Mouse (Mus musculus): ENCODE measurements around the gene Atpif1.

Gene Atpif1

DNA sequence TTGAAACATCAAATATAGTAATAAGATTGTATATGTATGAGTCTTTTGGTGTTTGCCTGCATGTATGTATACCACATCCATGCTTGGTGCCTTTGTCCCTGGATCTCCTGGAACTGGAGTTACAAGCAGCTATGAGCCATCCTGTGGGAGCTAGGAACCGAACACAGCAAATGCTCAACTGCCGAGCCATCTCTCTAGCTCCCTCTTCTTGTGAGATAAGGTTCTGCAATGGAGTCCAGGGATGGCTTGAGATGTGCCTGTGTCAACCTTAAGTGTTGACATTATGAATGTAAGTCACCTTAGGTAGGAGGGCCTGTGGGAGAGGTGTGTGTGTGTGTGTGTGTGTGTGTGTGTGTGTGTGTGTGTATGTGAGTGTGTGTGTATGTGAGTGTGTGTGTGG is 6.8 kb downstream of the Atpif1 start:
- no peak for DNase-seq (ENCODE audit: low spot score)

DNA sequence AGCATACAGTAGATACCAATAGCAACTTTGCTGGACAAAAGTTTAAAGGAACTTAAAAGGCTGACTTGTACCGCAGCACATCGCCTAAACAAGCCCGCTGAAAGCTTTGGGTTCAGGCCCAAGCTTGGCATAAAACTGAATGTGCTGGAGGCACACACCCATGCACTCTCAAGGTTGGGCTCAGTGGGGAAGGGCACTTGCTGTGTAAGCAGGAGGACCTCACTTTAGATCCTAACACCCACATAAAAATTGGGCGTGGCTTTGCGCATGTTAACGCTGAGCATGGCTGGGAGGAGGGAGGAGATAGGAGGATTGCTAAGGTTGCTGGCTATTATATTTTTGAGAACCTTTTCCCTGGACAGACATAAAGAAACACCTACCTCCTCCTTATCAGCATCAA is 8.7 kb downstream of the Atpif1 start:
- DNase-seq (ENCODE audit: low spot score) = no peak

DNA sequence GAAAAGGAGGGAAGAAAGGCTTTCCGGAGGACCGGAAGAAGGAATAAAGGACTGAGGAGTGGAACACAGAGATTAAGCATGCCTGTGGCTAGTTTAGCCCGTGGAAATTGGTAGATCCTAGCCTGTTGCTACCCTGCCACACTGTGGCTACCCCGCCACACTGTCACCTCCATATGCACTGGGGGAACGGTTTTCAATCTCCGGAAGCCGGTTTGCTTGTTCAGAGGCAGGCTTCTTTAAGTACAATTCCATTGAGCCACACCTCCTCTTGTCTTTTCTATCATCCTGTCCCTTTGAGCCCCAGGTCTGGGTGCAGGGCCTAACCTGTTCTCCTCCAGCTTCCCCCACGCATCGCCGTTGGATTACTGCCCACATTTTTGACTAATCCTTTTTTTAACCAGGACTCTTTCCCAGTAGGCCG is 9.1 kb downstream of the Atpif1 start:
- no peak for DNase-seq (ENCODE audit: low spot score)

DNA sequence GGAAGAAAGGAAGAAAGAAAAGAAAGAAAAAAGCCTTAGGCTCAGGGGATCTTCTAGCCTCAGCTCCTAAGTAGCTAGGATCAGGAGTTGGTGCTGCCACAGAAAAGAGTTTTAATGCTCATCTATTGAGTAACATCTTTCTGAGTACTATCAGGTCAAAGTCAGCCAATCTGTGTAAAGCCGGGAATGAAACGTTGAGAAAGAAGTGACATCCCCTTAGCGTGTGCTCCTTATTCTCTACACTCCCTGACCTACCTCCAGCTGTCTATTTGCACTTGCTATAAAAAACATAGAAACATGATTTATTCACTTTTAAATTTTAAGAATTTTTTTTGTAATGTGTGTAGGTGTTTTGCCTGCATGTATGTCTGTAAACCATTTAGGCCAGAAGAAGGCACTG is 14.3 kb downstream of the Atpif1 start:
- no peak for DNase-seq (ENCODE audit: low spot score)

DNA sequence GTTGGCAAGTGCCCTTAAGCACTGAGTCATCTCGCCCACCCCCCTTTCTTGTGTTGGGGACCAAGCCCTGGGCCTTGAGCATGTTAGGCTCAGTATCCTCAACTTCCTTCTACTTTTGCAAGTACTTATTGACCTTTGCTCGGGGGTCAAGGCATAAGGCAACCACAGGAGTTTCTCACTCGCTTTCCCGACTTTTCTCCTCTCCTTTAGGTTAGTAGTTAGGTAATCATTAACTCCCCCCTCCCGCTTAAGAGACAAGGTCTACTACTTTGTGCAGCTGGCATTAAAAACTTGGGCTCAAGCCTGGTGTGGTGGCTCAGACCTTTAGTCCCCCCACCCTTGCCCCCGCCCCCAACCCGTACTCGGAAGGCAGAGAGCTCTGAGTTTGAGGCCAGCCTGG is 15.4 kb downstream of the Atpif1 start:
- DNase-seq (ENCODE audit: low spot score) = no peak

DNA sequence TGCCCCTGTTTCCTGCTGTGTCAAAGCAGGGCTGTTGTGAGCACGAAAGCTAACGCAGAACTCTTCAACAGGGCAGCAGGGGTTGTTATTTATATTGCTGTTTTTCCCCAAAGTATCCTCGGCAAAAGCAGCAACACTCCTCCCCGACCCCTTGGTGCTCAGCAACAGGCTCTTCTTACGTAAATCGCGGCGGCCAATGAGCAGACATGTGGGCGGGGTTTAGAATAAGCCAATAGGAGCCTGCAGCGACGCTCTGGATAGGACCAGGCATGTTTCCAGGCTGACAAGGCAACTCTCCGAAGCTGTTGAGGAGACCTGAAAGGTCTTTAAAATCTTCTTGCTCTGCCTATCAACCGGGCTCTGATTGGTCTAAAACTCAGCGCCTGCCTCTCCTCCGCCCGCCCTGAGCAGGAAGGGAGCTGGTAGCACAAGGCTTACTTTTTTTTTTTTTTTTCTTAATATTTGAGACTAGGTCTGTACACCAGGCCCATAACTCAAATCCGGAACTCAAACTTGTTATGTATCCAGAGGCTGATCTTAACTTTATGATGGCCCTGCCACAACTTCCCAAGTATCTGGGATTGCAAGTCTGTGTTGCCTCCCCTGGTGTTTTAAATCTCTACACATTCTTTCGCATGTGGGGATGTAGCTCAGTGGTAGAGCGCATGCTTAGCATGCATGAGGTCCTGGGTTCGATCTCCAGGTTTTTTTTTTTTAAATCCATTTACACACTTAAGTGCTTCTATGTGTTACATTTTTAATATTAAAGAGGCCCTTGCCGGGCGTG is 17.9 kb downstream of the Atpif1 start:
- DNase-seq (ENCODE audit: low spot score) = peak; percentile 95

DNA sequence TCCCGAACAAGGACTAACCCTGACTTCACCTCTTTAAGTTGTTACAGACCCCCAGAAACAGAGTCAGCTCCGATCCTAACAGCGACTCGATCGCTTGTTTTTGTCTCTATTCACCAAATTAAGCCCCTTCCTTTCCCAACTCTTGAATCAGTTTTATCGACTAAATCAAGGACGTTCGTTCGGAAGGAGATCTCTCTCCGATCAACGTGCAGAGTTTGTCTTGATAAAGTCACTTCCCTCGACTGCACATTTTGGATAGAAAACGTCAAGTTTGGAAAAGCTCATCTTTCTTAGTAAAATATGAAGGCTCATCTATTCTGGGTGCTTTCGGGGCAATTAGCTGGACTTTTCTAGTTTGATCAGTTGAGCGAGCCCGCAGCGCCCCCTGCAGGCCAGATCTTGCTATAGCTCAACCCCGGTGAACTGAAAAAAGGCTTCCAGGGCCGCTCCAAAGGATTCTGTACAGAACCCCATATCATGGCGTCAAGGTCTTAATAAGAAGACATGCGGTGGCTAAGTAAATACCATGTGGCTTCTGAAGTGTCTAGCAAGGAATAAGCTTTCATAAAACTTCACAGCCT is 18.8 kb downstream of the Atpif1 start:
- DNase-seq (ENCODE audit: low spot score) = peak; percentile 85

DNA sequence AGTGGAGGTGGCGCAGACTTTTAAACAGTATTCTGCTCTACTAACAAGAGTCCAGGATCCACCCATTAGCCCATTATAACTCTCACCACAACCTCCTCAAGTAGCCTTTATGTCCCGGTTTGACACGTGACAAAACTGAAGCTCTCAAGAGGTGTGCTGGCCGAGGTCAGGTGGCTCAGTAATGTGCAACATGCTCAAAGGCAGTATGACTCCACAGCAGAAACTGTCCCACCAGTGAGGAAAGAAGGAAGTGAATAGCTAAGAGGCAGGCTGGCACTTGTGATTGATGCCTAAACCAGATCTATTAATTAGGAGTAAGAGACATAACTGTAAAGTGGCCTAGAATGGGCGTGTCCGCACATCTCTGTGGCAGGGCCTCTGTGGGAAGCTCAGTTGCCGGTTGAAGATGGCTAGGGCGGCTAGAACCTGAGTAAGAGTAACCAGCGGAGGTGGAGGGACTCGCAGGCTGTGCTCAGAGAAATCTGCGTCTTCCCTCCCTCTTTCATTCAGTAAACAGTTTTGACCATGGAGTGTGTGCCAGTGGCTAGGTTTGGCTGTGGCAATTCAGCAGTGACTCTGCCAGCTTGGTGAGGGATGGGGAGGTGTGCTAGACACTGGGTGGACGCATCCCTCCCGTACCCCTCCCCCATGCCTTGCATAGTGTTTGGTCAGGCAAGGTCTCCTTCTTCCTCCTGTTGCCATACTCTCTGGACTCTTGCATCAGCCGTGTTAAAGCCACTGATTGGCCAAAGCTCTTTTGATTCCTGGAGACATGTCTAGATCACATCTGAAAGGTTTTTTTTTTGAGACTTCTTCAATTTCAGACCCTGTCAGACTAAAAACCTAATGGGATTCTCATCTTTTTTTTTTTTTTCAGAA is 19.8 kb downstream of the Atpif1 start:
- DNase-seq (ENCODE audit: low spot score) = no peak

DNA sequence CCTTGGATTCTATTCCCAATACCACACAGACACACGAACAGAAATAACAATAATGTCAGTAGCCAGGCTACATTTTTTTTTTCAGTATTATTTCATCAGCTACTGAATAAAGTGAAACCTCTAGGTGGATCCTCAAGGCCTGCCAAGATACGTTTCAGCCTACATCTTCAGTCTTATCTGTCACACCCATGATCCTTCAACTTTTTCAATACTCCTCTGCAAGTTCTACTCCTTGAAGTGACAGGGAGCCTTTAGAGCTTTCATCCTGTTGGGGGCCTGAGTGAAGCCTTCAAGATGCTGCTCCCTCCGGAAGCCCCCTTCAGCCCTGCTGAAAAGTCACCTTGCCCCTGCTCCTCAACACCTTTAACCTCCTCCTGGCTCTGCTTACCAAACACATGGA is 21.4 kb downstream of the Atpif1 start:
- no peak for DNase-seq (ENCODE audit: low spot score)

DNA sequence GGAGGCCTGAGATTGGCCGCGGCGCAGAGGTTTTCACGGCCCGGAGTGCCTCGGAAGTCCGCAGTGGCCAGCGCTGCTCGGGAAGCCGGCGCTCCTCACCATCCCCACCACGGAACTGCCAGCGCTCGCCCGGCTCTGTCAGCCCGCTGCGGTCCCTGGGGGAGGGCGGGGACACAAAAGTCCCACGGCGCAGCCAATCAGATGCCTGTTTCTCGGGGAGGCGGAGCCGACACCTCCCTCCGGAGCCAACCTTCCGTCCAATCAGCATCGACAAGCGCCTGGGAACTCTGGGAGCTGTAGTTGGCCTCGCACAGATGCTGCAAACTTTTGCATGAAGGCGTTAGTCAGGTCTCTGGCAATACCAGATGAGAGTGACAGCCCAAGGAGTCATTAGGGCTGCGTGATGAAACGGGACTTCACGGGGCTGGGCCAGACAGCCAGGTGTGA is 23.1 kb downstream of the Atpif1 start, which contains the start of gene Sesn2:
Gene Sesn2 (minus strand): TSS at position 150 of the 447 bp plus-strand sequence.
- DNase-seq (ENCODE audit: low spot score) = peak; percentile 98

DNA sequence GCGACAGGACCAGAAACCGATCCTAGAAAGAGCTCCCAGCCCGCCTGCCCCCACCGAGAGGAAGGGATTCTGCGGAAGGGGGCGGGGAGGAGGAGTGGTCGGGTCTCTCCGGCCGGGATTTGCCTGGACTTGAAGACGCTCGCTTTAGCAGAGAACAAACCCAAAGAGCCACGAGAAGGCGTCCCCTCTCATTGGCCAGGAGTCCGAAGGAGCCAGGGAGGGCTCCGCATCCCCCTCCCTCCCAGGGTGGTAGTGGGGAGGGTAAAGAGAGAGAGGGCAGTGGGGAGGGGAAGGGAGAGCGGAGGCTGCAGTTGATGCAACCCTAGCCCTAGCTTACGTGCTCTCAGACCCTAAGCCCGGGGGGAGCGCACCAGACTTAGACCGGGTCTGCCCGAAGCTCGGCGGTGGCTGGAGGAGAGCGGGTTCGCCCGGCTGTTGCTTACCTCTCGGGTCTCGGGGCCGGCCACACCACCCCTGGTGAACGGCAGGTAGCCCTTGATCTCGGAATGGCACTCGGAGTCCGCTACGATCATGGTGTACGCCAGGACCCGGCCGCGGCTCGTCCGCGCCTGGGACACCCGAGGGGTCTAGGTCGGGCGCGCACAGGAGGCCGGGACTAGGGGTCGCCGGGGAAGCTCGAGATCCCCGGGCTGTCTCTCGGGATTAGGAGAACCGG is 23.7 kb downstream of the Atpif1 start:
- DNase-seq (ENCODE audit: low spot score) = peak; percentile 52

DNA sequence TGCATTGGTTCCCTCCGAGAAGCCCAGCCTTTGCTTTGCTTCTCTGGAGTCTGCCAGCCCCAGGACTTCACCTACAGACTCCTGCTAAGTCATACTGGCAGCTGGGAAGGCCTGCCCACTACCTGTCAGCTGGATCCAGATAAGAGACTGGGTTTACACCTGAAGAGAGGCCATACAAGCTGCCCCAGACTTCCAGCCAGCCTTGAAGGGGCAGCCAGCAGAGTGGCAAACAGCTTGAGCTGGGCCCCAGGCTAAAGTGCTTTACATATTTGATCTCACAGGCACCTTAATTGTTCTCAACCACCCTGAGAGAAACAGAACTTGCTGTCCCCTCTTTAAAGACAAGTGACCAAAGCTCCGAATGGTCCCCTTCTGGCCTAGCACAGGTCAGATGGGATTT is 26.2 kb downstream of the Atpif1 start:
- no peak for DNase-seq (ENCODE audit: low spot score)

DNA sequence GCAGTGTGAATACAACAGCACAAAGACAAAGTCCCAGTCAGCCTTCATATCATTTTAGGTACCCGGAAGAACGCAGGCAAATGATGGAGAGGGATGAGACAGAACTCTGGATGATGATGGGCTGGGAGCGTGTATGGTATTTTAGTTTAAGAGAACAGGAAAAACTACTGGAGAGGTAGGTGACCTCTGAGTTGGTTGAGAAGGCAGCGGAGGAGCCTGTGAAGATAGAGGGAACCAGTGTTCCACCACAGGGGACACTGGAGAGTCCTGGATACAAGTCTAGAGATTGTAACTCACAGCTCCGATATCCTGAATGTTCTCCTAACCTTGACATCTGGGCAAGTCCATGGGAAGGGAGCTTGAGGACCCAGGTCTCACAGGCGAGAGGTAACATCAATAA is 27.2 kb downstream of the Atpif1 start:
- no peak for DNase-seq (ENCODE audit: low spot score)

DNA sequence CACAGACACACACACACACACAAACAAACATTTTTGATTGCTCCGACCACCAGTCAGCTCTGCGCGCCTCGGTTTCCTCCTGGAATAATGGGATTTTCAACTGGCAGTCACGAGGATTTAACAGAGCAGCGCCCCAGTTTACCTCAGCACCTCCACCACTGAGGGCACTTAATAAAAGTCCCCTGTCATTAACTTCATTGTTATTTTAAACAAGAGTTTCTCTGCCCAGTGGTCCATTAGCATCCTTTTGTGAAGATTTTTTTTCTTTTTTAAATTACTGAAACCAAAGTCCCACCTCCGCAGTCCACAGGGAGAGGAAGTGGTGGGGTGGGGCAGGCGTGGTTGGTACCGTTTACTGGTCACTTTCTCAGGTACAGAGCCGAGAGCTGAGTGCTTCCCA is 27.7 kb downstream of the Atpif1 start:
- DNase-seq (ENCODE audit: low spot score) = no peak

DNA sequence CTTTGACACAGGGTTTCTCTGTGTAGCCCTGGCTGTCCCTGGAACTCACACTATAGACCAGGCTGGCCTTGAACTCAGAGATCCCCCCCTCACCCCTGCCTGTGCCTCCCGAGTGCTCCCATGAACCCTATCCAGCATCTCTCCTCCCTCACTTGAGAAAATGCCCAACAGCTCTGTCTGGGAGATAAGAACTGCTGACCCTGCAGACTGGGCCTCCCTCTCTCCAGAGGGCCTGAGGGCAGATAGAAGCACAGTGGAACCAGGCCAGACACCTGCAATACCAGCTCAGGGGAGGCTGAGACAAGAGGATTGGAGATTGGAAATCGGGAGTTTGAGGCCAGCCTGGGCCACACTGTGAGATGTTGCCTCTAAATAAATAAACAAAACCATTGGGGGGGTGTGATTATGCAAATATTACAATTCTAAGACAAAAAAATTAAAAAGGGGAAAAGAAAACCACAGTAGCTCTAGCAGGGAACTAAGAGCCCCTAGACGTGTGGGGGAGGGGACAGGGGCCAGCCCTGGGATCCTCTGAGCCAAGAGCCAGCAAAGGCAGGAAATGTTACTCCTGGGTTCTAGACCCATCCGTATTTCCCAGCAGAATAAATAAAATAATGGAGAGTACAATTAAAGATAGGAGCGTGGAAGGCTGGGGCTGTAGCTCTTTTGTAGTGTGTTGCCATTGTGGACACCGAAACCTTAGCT is 28.3 kb downstream of the Atpif1 start:
- DNase-seq (ENCODE audit: low spot score) = no peak

DNA sequence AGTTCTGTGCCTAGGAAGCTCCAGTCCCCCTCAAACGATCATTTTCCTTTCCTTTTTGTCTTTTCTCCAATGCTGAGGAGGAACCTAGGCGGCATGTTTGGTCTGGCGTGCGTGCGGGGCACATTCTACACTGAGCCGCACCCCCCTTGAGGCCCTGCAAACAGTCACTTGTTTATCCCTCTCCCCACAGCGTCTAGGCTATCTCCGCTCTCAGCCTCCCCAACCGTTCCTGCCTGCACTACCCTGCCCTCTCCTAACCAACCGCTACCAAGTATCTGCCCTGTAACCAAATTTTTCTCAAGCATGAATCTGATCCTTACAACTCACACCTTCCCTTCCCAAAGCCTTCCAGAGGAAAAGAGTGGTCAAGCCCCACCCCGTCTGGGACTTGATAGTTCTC is 30.1 kb downstream of the Atpif1 start:
- DNase-seq (ENCODE audit: low spot score) = no peak

DNA sequence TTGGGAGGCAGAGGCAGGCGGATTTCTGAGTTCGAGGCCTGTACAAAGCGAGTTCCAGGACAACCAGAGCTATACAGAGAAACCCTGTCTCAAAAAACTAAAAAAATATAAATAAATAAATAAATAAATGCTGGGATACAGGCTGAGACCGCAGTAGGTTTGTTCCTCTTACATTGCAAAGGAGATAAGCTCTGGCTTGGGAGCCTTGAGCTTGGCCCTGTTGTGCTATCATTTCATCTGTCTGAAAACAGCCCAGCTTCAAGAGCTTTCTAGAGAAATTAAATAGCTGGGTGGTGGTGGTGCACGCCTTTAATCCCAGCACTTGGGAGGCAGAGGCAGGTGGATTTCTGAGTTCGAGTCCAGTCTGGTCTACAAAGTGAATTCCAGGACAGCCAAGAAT is 31.8 kb downstream of the Atpif1 start:
- no peak for DNase-seq (ENCODE audit: low spot score)

DNA sequence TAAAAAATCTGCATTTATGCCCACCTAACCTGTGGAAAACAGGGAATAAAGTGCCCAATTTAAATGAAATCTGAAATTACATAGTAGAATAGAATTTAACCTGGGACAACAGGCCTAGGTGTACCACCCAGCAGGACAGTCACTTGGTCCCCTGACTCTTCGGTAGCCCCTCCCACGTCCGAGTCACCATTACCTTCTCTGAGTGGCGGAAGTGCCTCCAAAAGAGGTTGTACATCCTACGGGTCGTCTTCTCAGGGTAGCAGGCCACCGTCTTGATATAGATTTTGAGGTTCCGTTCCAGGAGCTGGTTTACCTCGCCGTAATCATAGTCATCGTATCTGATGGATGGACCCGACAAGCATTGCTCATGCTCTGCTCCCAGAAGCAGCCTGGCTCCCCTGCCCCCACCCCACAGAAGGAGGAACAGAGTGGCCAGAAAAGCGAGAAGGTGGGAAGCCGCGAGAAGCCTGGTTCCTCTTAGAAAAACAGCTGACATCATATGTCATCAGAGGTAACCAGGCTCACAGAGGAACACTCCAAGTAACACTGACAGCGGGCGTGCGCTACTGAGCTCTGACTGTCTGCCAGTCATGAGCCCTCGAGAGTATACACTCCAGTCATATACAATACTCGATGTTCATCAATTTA is 39.1 kb downstream of the Atpif1 start:
- peak; percentile 39 for DNase-seq (ENCODE audit: low spot score)

DNA sequence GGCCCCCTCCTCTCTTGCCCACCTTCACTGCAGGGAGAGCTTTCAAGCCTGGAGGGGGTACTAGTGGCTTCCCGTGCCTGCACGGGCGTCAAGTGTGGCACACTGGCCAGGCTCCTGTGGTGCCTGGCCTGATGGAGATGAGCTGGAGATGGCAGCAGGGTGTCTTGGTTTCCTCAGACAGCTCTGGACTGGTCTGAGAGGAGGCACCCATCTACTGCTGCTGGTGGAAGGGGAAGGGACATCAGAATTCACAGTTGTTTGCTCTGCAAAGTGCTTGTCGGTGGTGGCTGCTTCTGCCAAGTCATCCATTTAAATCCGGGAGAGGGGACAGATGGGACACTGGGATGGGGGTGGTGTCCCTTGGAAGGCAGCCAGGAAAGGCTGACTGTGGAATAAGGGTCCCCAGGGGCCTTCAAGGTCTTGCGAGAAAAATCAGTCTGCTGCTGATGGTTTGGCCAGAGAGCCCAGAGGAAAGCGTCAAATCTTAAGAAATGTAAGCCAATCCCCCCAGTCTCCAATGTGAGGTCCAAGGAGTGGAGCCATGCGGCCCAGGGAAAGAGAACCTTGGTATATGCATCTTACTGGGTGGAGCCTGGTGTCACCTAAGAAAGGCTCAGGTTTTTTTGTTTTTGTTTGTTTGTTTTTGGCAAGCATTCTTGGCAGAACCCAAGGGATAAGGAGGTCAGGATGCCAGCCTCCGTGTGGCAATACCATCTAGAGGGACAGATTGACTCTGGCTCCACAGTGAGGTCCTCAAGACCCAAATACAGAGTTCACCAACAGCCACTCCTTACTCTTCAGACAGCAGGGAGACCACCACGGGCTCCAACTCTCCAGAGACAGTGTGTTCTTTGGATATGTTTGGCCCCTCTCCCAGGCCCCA is 41.0 kb downstream of the Atpif1 start:
- peak; percentile 48 for DNase-seq (ENCODE audit: low spot score)

DNA sequence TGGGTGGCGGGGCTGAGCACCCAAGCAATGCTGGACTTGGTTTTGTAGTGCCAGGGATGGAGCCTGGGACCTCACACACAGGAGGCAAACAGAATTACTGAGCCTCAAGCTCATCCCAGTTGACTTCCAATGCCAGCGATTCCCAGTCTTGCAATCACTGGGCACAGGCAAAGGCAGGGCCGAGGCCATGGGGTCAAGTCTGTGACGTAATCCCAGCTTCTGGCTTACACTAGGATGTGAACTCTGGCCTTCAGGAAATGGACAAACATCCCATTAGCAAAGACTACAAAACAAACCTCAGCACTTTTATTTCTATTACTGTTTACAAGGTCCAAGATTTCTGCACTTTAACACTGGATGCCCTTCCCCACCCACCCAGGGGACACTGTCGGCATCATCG is 41.7 kb downstream of the Atpif1 start:
- DNase-seq (ENCODE audit: low spot score) = no peak
